Mouse (Mus musculus) hindbrain, postnatal 0 days (tissue): Measurements from ENCODE around the gene Pycr1. TPM values are rescaled to one million over a fixed set of nuclear protein-coding genes. Genes with fewer than 3 reads are reported as not detected.

Experiments
- ATAC-seq: fragments of 200-750 bp; cut with Nextera tagmentation; 2 replicates; pipeline ENCODE4 v1.8.0; 2017; ENCODE audit warnings: mild to moderate bottlenecking, moderate TSS enrichment, moderate library complexity
- DNase-seq: peaks from one replicate; pipeline ENCODE4 v3.0.0-alpha.2; 2015; ENCODE audit warnings: low spot score
- H3K27ac ChIP-seq: fragments of 300-500 bp; sonication (generic); 2 replicates; pipeline ENCODE4 v1.5.1; 2014; ENCODE audit warnings: mild to moderate bottlenecking
- H3K27me3 ChIP-seq: fragments of 300-500 bp; sonication (generic); 2 replicates; pipeline ENCODE4 v1.6.1; 2014; ENCODE audit warnings: low read length, mixed read lengths; ENCODE audit not compliant: insufficient read depth
- H3K36me3 ChIP-seq: fragments of 300-500 bp; sonication (generic); 2 replicates; pipeline ENCODE4 v1.6.1; 2014; ENCODE audit warnings: low read length, mixed read lengths; ENCODE audit not compliant: insufficient read depth
- H3K4me1 ChIP-seq: fragments of 300-500 bp; sonication (generic); 2 replicates; pipeline ENCODE4 v1.6.1; 2014; ENCODE audit warnings: antibody characterized with exemption, low read length, mixed read lengths; ENCODE audit not compliant: insufficient read depth
- H3K4me2 ChIP-seq: fragments of 300-500 bp; sonication (generic); 2 replicates; pipeline ENCODE4 v1.6.1; 2014; ENCODE audit warnings: low read depth, mild to moderate bottlenecking, low read length, moderate library complexity, mixed read lengths
- H3K4me3 ChIP-seq: fragments of 300-500 bp; sonication (generic); 2 replicates; pipeline ENCODE4 v1.5.1; 2014; ENCODE audit warnings: low read length
- H3K9ac ChIP-seq: fragments of 300-500 bp; sonication (generic); replicated peaks from 2 replicates; pipeline ENCODE4 v1.6.1; 2014; ENCODE audit warnings: mild to moderate bottlenecking, low read length, moderate library complexity, mixed read lengths
- H3K9me3 ChIP-seq: fragments of 300-500 bp; sonication (generic); 2 replicates; pipeline ENCODE4 v1.6.1; 2016; ENCODE audit warnings: low read length, mixed read lengths
- CTCF ChIP-seq: IDR thresholded peaks from 2 replicates; pipeline ENCODE4 v1.5.1; 2016; ENCODE audit warnings: antibody characterized with exemption, control low read depth, low read depth
- WGBS: fragments of 180-500 bp; shearing (Covaris S2); extraction: QIAGEN DNeasy Blood & Tissue Kit; methylation state at CpG from one replicate; pipeline ENCODE4 v1.1.7; 2014; 5-methylcytosine and 5-hydroxymethylcytosine counted together
- microRNA-seq, 2 experiments: library from miRNA; unstranded; fragments of <30 nt; microRNA quantifications; one replicate each; pipeline ENCODE4; 2016
- polyA plus RNA-seq: library from polyadenylated mRNA; unstranded; fragments of >200 nt; fragmentation: Nextera tagmentation; extraction: Ambion mirVana; gene quantifications from 2 replicates; pipeline ENCODE4 v1.2.1, GENCODE M21; 2015
- total RNA-seq: library from RNA; depleted of rRNA; stranded (reverse); fragments of >200 nt; gene quantifications from 2 replicates; pipeline ENCODE4 v1.2.3, GENCODE M21; 2014; rRNA removed

The Pycr1 gene
- total and polyA plus RNA-seq, 2 experiments from 2014 or later = 9.3 to 13.8 TPM

DNA sequence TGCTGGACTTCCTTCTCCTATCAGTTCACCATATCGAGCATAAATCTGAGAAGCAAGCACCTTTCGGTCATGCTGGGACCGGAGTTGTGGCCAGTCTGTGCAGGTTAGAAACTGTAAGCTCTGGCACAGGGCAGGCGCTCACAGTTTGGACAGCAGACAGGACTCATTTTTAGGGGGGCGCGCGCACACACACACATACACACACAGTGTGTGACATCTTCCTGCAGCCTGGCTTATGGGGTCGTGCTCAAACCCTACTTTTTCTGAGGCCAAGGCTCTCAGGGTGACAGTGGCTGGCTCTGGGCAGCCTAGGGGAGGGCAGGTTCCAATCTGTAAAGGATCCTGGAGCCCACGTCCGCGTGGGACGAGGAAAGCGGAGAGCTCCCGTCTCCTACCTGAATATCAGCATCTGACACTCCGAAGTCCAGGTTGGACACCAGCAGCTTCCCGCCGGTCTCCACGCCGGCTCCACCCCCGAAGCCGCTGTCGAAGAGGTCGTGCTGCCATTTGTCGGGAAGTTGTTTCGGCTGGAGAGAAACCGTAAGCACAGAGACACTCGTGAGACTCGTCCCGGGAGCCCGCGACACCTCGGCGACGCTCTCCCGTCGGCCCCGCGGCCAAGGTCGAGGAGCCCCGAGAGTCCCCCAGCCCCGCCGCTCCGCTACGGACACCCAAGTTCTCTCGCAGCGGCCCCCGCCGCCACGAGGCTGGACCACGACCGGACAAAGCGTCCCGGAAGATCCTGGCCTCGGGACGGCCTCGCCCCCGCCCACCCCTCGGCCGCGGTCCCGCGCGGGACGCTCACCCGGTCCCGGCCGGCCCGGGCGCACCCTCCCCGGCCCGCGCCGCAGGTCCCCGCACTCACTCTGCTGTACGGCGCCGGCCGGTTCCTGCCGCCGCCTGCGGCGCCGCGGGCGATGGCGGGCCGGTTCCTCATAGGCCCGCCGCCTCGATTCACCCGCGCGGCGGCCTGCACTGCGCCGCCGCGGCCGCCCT is 46.0 kb downstream of the Pycr1 start:
- peaks cover 12% of the 10 kb centered on the region for H3K4me1 ChIP-seq
- peak overlapping the region; percentile 97 for H3K4me3 ChIP-seq
- no peaks in the 10 kb centered on the region for H3K27me3 ChIP-seq
- peaks cover 43% of the 10 kb centered on the region for H3K36me3 ChIP-seq
- H3K9me3 ChIP-seq = no peaks in the 10 kb centered on the region
- DNase-seq (no peak), ATAC-seq (no peak)
- H3K9ac ChIP-seq = peak overlapping the region; percentile 94
- WGBS = 7% methylated on average over 74 of the region's 99 CpGs
- peak overlapping the region; percentile 94 for H3K27ac ChIP-seq
- TF ChIP-seq CTCF = no peak
- H3K4me2 ChIP-seq = peak overlapping the region; percentile 90

- Histone ChIP-seq H3K4me1 (no peaks in the 10 kb centered on the region), H3K9ac (no peak overlapping the region), H3K27me3 (no peaks in the 10 kb centered on the region), H3K9me3 (no peaks in the 10 kb centered on the region), H3K4me3 (no peak overlapping the region), H3K4me2 (no peak overlapping the region), H3K36me3 (peaks cover 36% of the 10 kb centered on the region), H3K27ac (no peak overlapping the region)
- no peak for TF ChIP-seq CTCF
- WGBS = 94% methylated on average over 6 of the region's 6 CpGs
- ATAC-seq (no peak), DNase-seq (no peak)
Measured at GRCm38 (mm10) chr11:120588531-120588930, 55.0 kb downstream of the Pycr1 start.

Small RNA genes lying within 50 kb of the gene (microRNA-seq; reads per million reads assigned to microRNA genes)
- gene Mir6936 = 0.72 to 1.2 reads per million in 2 experiments

Other genes with a start within 250 kb of the Pycr1 start
Only the 30 nearest of the 32 such genes appear.
- not detected in 2 replicates for gene Pde6g, start 190.3 kb downstream of the Pycr1 start, total RNA-seq
- gene Pde6g, start 190.3 kb downstream of the Pycr1 start, polyA plus RNA-seq = 0.23 TPM in 1 of 2 replicates, not detected in the other
- gene Oxld1, start 185.7 kb downstream of the Pycr1 start, total RNA-seq = 11.7 and 11.9 TPM in 2 replicates
- gene Oxld1, start 185.7 kb downstream of the Pycr1 start, polyA plus RNA-seq = 13.3 and 13.6 TPM in 2 replicates
- 10.4 and 15.4 TPM in 2 replicates for gene Ccdc137, start 185.7 kb downstream of the Pycr1 start, total RNA-seq
- gene Ccdc137, start 185.7 kb downstream of the Pycr1 start, polyA plus RNA-seq = 17.3 and 18.7 TPM in 2 replicates
- 67.2 and 113 TPM in 2 replicates for gene Arl16, start 176.2 kb downstream of the Pycr1 start, total RNA-seq
- gene Arl16, start 176.2 kb downstream of the Pycr1 start, polyA plus RNA-seq = 71.2 and 73.0 TPM in 2 replicates
- gene Mrpl12, start 159.2 kb downstream of the Pycr1 start, total RNA-seq = 37.5 and 52.4 TPM in 2 replicates
- gene Mrpl12, start 159.2 kb downstream of the Pycr1 start, polyA plus RNA-seq = 147 and 155 TPM in 2 replicates
- gene Slc25a10, start 151.9 kb downstream of the Pycr1 start, total RNA-seq = 41.3 and 52.5 TPM in 2 replicates
- gene Slc25a10, start 151.9 kb downstream of the Pycr1 start, polyA plus RNA-seq = 28.0 and 28.8 TPM in 2 replicates
- 0.99 and 3.1 TPM in 2 replicates for gene Gcgr, start 113.1 kb downstream of the Pycr1 start, total RNA-seq
- gene Gcgr, start 113.1 kb downstream of the Pycr1 start, polyA plus RNA-seq = 1.0 TPM in 2 replicates
- 144 and 192 TPM in 2 replicates for gene Mcrip1, start 94.0 kb downstream of the Pycr1 start, total RNA-seq
- 250 and 257 TPM in 2 replicates for gene Mcrip1, start 94.0 kb downstream of the Pycr1 start, polyA plus RNA-seq
- gene Ppp1r27, start 92.6 kb downstream of the Pycr1 start, total RNA-seq = not detected in 2 replicates
- not detected in 2 replicates for gene Ppp1r27, start 92.6 kb downstream of the Pycr1 start, polyA plus RNA-seq
- gene P4hb, start 70.5 kb downstream of the Pycr1 start, total RNA-seq = 147 and 174 TPM in 2 replicates
- gene P4hb, start 70.5 kb downstream of the Pycr1 start, polyA plus RNA-seq = 222 TPM in 2 replicates
- gene Arhgdia, start 62.1 kb downstream of the Pycr1 start, total RNA-seq = 252 and 297 TPM in 2 replicates
- 403 and 425 TPM in 2 replicates for gene Arhgdia, start 62.1 kb downstream of the Pycr1 start, polyA plus RNA-seq
- 95.2 and 114 TPM in 2 replicates for gene Alyref, start 45.4 kb downstream of the Pycr1 start, total RNA-seq
- gene Alyref, start 45.4 kb downstream of the Pycr1 start, polyA plus RNA-seq = 185 and 189 TPM in 2 replicates
- 38.0 and 39.6 TPM in 2 replicates for gene Anapc11, start 45.3 kb downstream of the Pycr1 start, total RNA-seq
- gene Anapc11, start 45.3 kb downstream of the Pycr1 start, polyA plus RNA-seq = 198 and 200 TPM in 2 replicates
- 0.78 TPM in 1 of 2 replicates, not detected in the other for gene Npb, start 35.3 kb downstream of the Pycr1 start, total RNA-seq
- gene Npb, start 35.3 kb downstream of the Pycr1 start, polyA plus RNA-seq = 1.8 and 3.0 TPM in 2 replicates
- 120 and 142 TPM in 2 replicates for gene Pcyt2, start 25.8 kb downstream of the Pycr1 start, total RNA-seq
- gene Pcyt2, start 25.8 kb downstream of the Pycr1 start, polyA plus RNA-seq = 125 and 143 TPM in 2 replicates
- 30.8 and 32.8 TPM in 2 replicates for gene Sirt7, start 18.5 kb downstream of the Pycr1 start, total RNA-seq
- gene Sirt7, start 18.5 kb downstream of the Pycr1 start, polyA plus RNA-seq = 32.3 and 38.3 TPM in 2 replicates
- 35.9 and 39.3 TPM in 2 replicates for gene Mafg, start 10.2 kb downstream of the Pycr1 start, total RNA-seq
- gene Mafg, start 10.2 kb downstream of the Pycr1 start, polyA plus RNA-seq = 36.5 and 38.9 TPM in 2 replicates
- 1.4 and 1.5 TPM in 2 replicates for gene Myadml2, start 4.4 kb upstream of the Pycr1 start, total RNA-seq
- gene Myadml2, start 4.4 kb upstream of the Pycr1 start, polyA plus RNA-seq = 1.3 and 1.5 TPM in 2 replicates
- gene Notum, start 17.4 kb upstream of the Pycr1 start, total RNA-seq = 6.9 and 10.3 TPM in 2 replicates
- 3.0 and 4.1 TPM in 2 replicates for gene Notum, start 17.4 kb upstream of the Pycr1 start, polyA plus RNA-seq
- gene Aspscr1, start 29.2 kb upstream of the Pycr1 start, total RNA-seq = 105 and 130 TPM in 2 replicates
- gene Aspscr1, start 29.2 kb upstream of the Pycr1 start, polyA plus RNA-seq = 143 and 148 TPM in 2 replicates
- 57.6 and 78.6 TPM in 2 replicates for gene Cenpx, start 70.0 kb upstream of the Pycr1 start, total RNA-seq
- 99.7 and 100 TPM in 2 replicates for gene Cenpx, start 70.0 kb upstream of the Pycr1 start, polyA plus RNA-seq
- 35.4 and 49.1 TPM in 2 replicates for gene Lrrc45, start 70.2 kb upstream of the Pycr1 start, total RNA-seq
- gene Lrrc45, start 70.2 kb upstream of the Pycr1 start, polyA plus RNA-seq = 41.7 and 44.3 TPM in 2 replicates
- gene Rac3, start 77.7 kb upstream of the Pycr1 start, total RNA-seq = 669 and 698 TPM in 2 replicates
- gene Rac3, start 77.7 kb upstream of the Pycr1 start, polyA plus RNA-seq = 593 and 639 TPM in 2 replicates
- gene Dcxr, start 83.5 kb upstream of the Pycr1 start, total RNA-seq = 16.1 and 17.6 TPM in 2 replicates
- 20.2 and 21.3 TPM in 2 replicates for gene Dcxr, start 83.5 kb upstream of the Pycr1 start, polyA plus RNA-seq
- 4.7 and 6.1 TPM in 2 replicates for gene Cbr2, start 88.3 kb upstream of the Pycr1 start, total RNA-seq
- 3.5 and 4.0 TPM in 2 replicates for gene Cbr2, start 88.3 kb upstream of the Pycr1 start, polyA plus RNA-seq
- gene Hmga1b, start 119.0 kb upstream of the Pycr1 start, total RNA-seq = 0.42 and 1.3 TPM in 2 replicates
- 1.9 and 2.5 TPM in 2 replicates for gene Hmga1b, start 119.0 kb upstream of the Pycr1 start, polyA plus RNA-seq
- gene Rfng, start 140.4 kb upstream of the Pycr1 start, total RNA-seq = 93.6 and 97.0 TPM in 2 replicates
- gene Rfng, start 140.4 kb upstream of the Pycr1 start, polyA plus RNA-seq = 94.6 and 107 TPM in 2 replicates
- gene Gps1, start 140.5 kb upstream of the Pycr1 start, total RNA-seq = 304 and 314 TPM in 2 replicates
- gene Gps1, start 140.5 kb upstream of the Pycr1 start, polyA plus RNA-seq = 234 and 242 TPM in 2 replicates
- 36.3 and 48.5 TPM in 2 replicates for gene Dus1l, start 152.6 kb upstream of the Pycr1 start, total RNA-seq
- gene Dus1l, start 152.6 kb upstream of the Pycr1 start, polyA plus RNA-seq = 40.4 and 42.2 TPM in 2 replicates
- gene Fasn, start 180.8 kb upstream of the Pycr1 start, total RNA-seq = 474 and 499 TPM in 2 replicates
- 48.9 and 54.4 TPM in 2 replicates for gene Fasn, start 180.8 kb upstream of the Pycr1 start, polyA plus RNA-seq